In genomic region chr11:87817443-87817773, GRCm38 (mm10) we compare ENCODE assay signal across 8 mouse cellular contexts. TPM values are rescaled to one million over a fixed set of nuclear protein-coding genes. Genes with fewer than 3 reads are reported as not detected.
DNase-seq lines count a peak whose midpoint lies in the region; ATAC-seq lines count a peak whose summit lies in the region.

No protein-coding gene starts in this region.

- H3K27ac ChIP-seq in heart, embryonic 15.5 days: no peak overlapping the region
- H3K27ac ChIP-seq in hindbrain, embryonic 14.5 days: no peak overlapping the region; the same call in 1 of the 2 replicates
- H3K27ac ChIP-seq in midbrain, embryonic 14.5 days (replicated peaks; ENCODE audit: low read depth, low read length): peak overlapping the region; percentile 57; the same call in 1 of the 2 replicates

- H3K4me3 ChIP-seq in heart, embryonic 15.5 days: peak overlapping the region; percentile 46
- peak overlapping the region; percentile 36 for H3K4me3 ChIP-seq in hindbrain, embryonic 14.5 days (replicated peaks; ENCODE audit: low read length)
- peak overlapping the region; percentile 36 for H3K4me3 ChIP-seq in midbrain, embryonic 14.5 days (replicated peaks; ENCODE audit: low read depth, low read length)

- no peak for ATAC-seq in heart, embryonic 15.5 days (replicated peaks; ENCODE audit: insufficient number of reproducible peaks, insufficient read depth, low FRiP score, low read depth)
- ATAC-seq in hindbrain, embryonic 14.5 days (ENCODE audit: low FRiP score): no peak; the same call in 1 of the 2 replicates
- ATAC-seq in midbrain, embryonic 14.5 days (ENCODE audit: low FRiP score, low TSS enrichment): no peak
- ATAC-seq in megakaryocyte-erythroid progenitor cell, adult 5-6 weeks (replicated peaks; ENCODE audit: low FRiP score, low TSS enrichment, poor library complexity, severe bottlenecking): no peak

- peaks cover 38% of the 10 kb centered on the region for H3K27me3 ChIP-seq in heart, embryonic 15.5 days
- no peaks in the 10 kb centered on the region for H3K27me3 ChIP-seq in hindbrain, embryonic 14.5 days (ENCODE audit: control insufficient read depth, insufficient read depth, low read length)
- no peaks in the 10 kb centered on the region for H3K27me3 ChIP-seq in midbrain, embryonic 14.5 days (ENCODE audit: control insufficient read depth, insufficient read depth, low read length)

- peak overlapping the region; percentile 40; the same call in 1 of the 2 replicates for H3K9ac ChIP-seq in heart, embryonic 15.5 days
- peak overlapping the region; percentile 63 for H3K9ac ChIP-seq in hindbrain, embryonic 14.5 days
- H3K9ac ChIP-seq in midbrain, embryonic 14.5 days (replicated peaks; ENCODE audit: low read length): peak overlapping the region; percentile 60

- H3K36me3 ChIP-seq in heart, embryonic 15.5 days: no peaks in the 10 kb centered on the region
- H3K36me3 ChIP-seq in hindbrain, embryonic 14.5 days (replicated peaks; ENCODE audit: control insufficient read depth, insufficient read depth): no peaks in the 10 kb centered on the region
- H3K36me3 ChIP-seq in midbrain, embryonic 14.5 days (ENCODE audit: control insufficient read depth, insufficient read depth, low read length): no peaks in the 10 kb centered on the region

- no peaks in the 10 kb centered on the region for H3K9me3 ChIP-seq in heart, embryonic 15.5 days (replicated peaks)
- no peaks in the 10 kb centered on the region for H3K9me3 ChIP-seq in hindbrain, embryonic 14.5 days (ENCODE audit: control insufficient read depth, low read length)
- no peaks in the 10 kb centered on the region for H3K9me3 ChIP-seq in midbrain, embryonic 14.5 days (ENCODE audit: control insufficient read depth, low read length)

- 30% methylated on average over 4 of the region's 4 CpGs for WGBS in heart, embryonic 15.5 days
- 32% methylated on average over 4 of the region's 4 CpGs for WGBS in hindbrain, embryonic 14.5 days
- 33% methylated on average over 4 of the region's 4 CpGs for WGBS in midbrain, embryonic 14.5 days

- DNase-seq in heart, adult 8-10 months (ENCODE audit: low spot score): no peak
- DNase-seq in ZHBTc4 (ENCODE audit: low read depth, low spot score): peak; percentile 84
- DNase-seq in hindbrain, embryonic 14.5 days (ENCODE audit: low spot score): no peak
- no peak for DNase-seq in midbrain, embryonic 14.5 days
- no peak for DNase-seq in thymus, adult 18-20 months
- no peak for DNase-seq in gastrocnemius, postnatal 4 days (ENCODE audit: low spot score in 2 of 2)

- no peaks in the 10 kb centered on the region for H3K4me1 ChIP-seq in heart, embryonic 15.5 days (replicated peaks)
- peaks cover 9% of the 10 kb centered on the region for H3K4me1 ChIP-seq in hindbrain, embryonic 14.5 days (replicated peaks; ENCODE audit: control insufficient read depth, insufficient read depth, low read length)
- H3K4me1 ChIP-seq in midbrain, embryonic 14.5 days (ENCODE audit: control insufficient read depth, insufficient read depth, low read length): peaks cover 13% of the 10 kb centered on the region; the same call in 1 of the 2 replicates

- H3K4me2 ChIP-seq in heart, embryonic 15.5 days: peak overlapping the region; percentile 77
- peak overlapping the region; percentile 78 for H3K4me2 ChIP-seq in hindbrain, embryonic 14.5 days (replicated peaks)
- H3K4me2 ChIP-seq in midbrain, embryonic 14.5 days (ENCODE audit: low read length): peak overlapping the region; percentile 71

RNA-seq across cellular contexts. Expression of gene Lpo, which starts 10.7 kb away (rescaled TPM):
- polyA plus RNA-seq in heart, embryonic 15.5 days (2015; fragmentation: Nextera tagmentation; extraction: Ambion mirVana): 0.13 and 0.79 TPM in 2 replicates
- not detected for total RNA-seq in heart, adult 8-10 months (2022)
- polyA plus RNA-seq in hindbrain, embryonic 14.5 days (2014; fragmentation: Nextera tagmentation; extraction: Ambion mirVana): 1.3 and 2.2 TPM in 2 replicates
- 1.3 and 1.7 TPM in 2 replicates for polyA plus RNA-seq in midbrain, embryonic 14.5 days (2014; fragmentation: Nextera tagmentation; extraction: Ambion mirVana)
- total RNA-seq in gastrocnemius, postnatal 4 days (2021): not detected
- total RNA-seq in megakaryocyte-erythroid progenitor cell, adult 5-6 weeks (2014; fragmentation: Nextera tagmentation): not detected in 2 replicates
- total RNA-seq in megakaryocyte-erythroid progenitor cell, adult 5-6 weeks (2017): not detected in 2 replicates

RNA-seq across cellular contexts. Expression of gene Mpo, which starts 24.0 kb away (rescaled TPM):
- polyA plus RNA-seq in heart, embryonic 15.5 days (2015; fragmentation: Nextera tagmentation; extraction: Ambion mirVana): 0.69 and 3.8 TPM in 2 replicates
- under 1 TPM in 1 of 4 experiments, not detected in 3; 0.89 TPM for total RNA-seq in heart, adult 8-10 months (2022)
- 0.22 and 0.88 TPM in 2 replicates for polyA plus RNA-seq in hindbrain, embryonic 14.5 days (2014; fragmentation: Nextera tagmentation; extraction: Ambion mirVana)
- polyA plus RNA-seq in midbrain, embryonic 14.5 days (2014; fragmentation: Nextera tagmentation; extraction: Ambion mirVana): 0.47 TPM in 1 of 2 replicates, not detected in the other
- under 1 TPM; 0.34 to 0.93 TPM for total RNA-seq in gastrocnemius, postnatal 4 days (2021)
- total RNA-seq in megakaryocyte-erythroid progenitor cell, adult 5-6 weeks (2014; fragmentation: Nextera tagmentation): 7.9 TPM in 1 of 2 replicates, not detected in the other
- total RNA-seq in megakaryocyte-erythroid progenitor cell, adult 5-6 weeks (2017): 7.6 and 31.9 TPM in 2 replicates

RNA-seq across cellular contexts. Expression of gene Mks1, which starts 35.6 kb away (rescaled TPM):
- polyA plus RNA-seq in heart, embryonic 15.5 days (2015; fragmentation: Nextera tagmentation; extraction: Ambion mirVana): 7.0 and 8.3 TPM in 2 replicates
- 1 to 10 TPM; 2.2 to 4.0 (median 3.4) TPM for total RNA-seq in heart, adult 8-10 months (2022)
- 7.8 and 10.9 TPM in 2 replicates for polyA plus RNA-seq in hindbrain, embryonic 14.5 days (2014; fragmentation: Nextera tagmentation; extraction: Ambion mirVana)
- polyA plus RNA-seq in midbrain, embryonic 14.5 days (2014; fragmentation: Nextera tagmentation; extraction: Ambion mirVana): 9.8 and 12.6 TPM in 2 replicates
- total RNA-seq in gastrocnemius, postnatal 4 days (2021): 1 to 10 TPM; 5.3 to 6.6 TPM
- total RNA-seq in megakaryocyte-erythroid progenitor cell, adult 5-6 weeks (2014; fragmentation: Nextera tagmentation): 4.3 and 6.8 TPM in 2 replicates
- 2.4 and 8.4 TPM in 2 replicates for total RNA-seq in megakaryocyte-erythroid progenitor cell, adult 5-6 weeks (2017)

RNA-seq across cellular contexts. Expression of gene Tspoap1, which starts 57.1 kb away (rescaled TPM):
- 0.24 and 1.9 TPM in 2 replicates for polyA plus RNA-seq in heart, embryonic 15.5 days (2015; fragmentation: Nextera tagmentation; extraction: Ambion mirVana)
- total RNA-seq in heart, adult 8-10 months (2022): under 1 TPM in 3 of 4 experiments, not detected in 1; 0.14 to 0.25 (median 0.22) TPM
- 43.8 and 46.9 TPM in 2 replicates for polyA plus RNA-seq in hindbrain, embryonic 14.5 days (2014; fragmentation: Nextera tagmentation; extraction: Ambion mirVana)
- 54.5 and 63.4 TPM in 2 replicates for polyA plus RNA-seq in midbrain, embryonic 14.5 days (2014; fragmentation: Nextera tagmentation; extraction: Ambion mirVana)
- under 1 TPM; 0.18 to 0.39 TPM for total RNA-seq in gastrocnemius, postnatal 4 days (2021)
- total RNA-seq in megakaryocyte-erythroid progenitor cell, adult 5-6 weeks (2014; fragmentation: Nextera tagmentation): 5.5 and 20.3 TPM in 2 replicates
- 3.5 and 5.4 TPM in 2 replicates for total RNA-seq in megakaryocyte-erythroid progenitor cell, adult 5-6 weeks (2017)

RNA-seq across cellular contexts. Expression of gene Epx, which starts 57.9 kb away (rescaled TPM):
- polyA plus RNA-seq in heart, embryonic 15.5 days (2015; fragmentation: Nextera tagmentation; extraction: Ambion mirVana): 0.19 and 0.31 TPM in 2 replicates
- not detected for total RNA-seq in heart, adult 8-10 months (2022)
- polyA plus RNA-seq in hindbrain, embryonic 14.5 days (2014; fragmentation: Nextera tagmentation; extraction: Ambion mirVana): 0.27 TPM in 1 of 2 replicates, not detected in the other
- 0.22 TPM in 1 of 2 replicates, not detected in the other for polyA plus RNA-seq in midbrain, embryonic 14.5 days (2014; fragmentation: Nextera tagmentation; extraction: Ambion mirVana)
- total RNA-seq in gastrocnemius, postnatal 4 days (2021): not detected
- not detected in 2 replicates for total RNA-seq in megakaryocyte-erythroid progenitor cell, adult 5-6 weeks (2014; fragmentation: Nextera tagmentation)
- 3.9 TPM in 1 of 2 replicates, not detected in the other for total RNA-seq in megakaryocyte-erythroid progenitor cell, adult 5-6 weeks (2017)
